Mouse (Mus musculus): Measurements from ENCODE around the gene Plce1.

GRCm38 (mm10) chr19:38746492-38747014 lies 265.6 kb downstream of the Plce1 start:
- TF ChIP-seq CTCF (IDR thresholded peaks at IDR 0.05): no peak
- no peak for TF ChIP-seq EP300 (IDR thresholded peaks at IDR 0.05)

Data from lung, postnatal 0 days (tissue).